Mouse (Mus musculus) cerebellum, adult 2 months (tissue): ENCODE measurements around the gene Prex1. TPM values are rescaled to one million over a fixed set of nuclear protein-coding genes. Genes with fewer than 3 reads are reported as not detected.
"Not testable (repeated sequence)": the region's sequence is repeated elsewhere in the genome, so short reads cannot be mapped to it uniquely, and the experiment has no call there.

Experiments used
- DNase-seq, 2 experiments: peaks; one replicate each; pipeline ENCODE4 v3.0.0; 2021
- H3K27ac ChIP-seq: fragments of 200-500 bp; 2 replicates; pipeline ENCODE4 v1.5.1; 2012; ENCODE audit warnings: low read length, control low read depth, inconsistent platforms; ENCODE audit not compliant: insufficient read depth
- H3K27me3 ChIP-seq: fragments of 200-500 bp; 2 replicates; pipeline ENCODE4 v1.6.1; 2012; ENCODE audit warnings: inconsistent platforms, mild to moderate bottlenecking, low read length, moderate library complexity; ENCODE audit not compliant: control insufficient read depth, insufficient read depth
- H3K4me1 ChIP-seq: fragments of 200-500 bp; 2 replicates; pipeline ENCODE4 v1.6.1; 2011; ENCODE audit warnings: low read length; ENCODE audit not compliant: control insufficient read depth, insufficient read depth
- H3K4me3 ChIP-seq: fragments of 200-500 bp; replicated peaks from 2 replicates; pipeline ENCODE3; 2011; ENCODE audit warnings: mild to moderate bottlenecking, low read depth, low read length, control low read depth; ENCODE audit not compliant: insufficient read depth
- CTCF ChIP-seq: fragments of 200-500 bp; IDR thresholded peaks from 2 replicates; pipeline ENCODE4 v1.5.1; 2011; ENCODE audit warnings: low read depth, mild to moderate bottlenecking, control low read depth, low read length, moderate library complexity, borderline replicate concordance; ENCODE audit not compliant: insufficient read depth
- POLR2A ChIP-seq: fragments of 200-500 bp; IDR thresholded peaks from 2 replicates; pipeline ENCODE4 v1.6.1; 2011; ENCODE audit warnings: low read length, control low read depth, borderline replicate concordance; ENCODE audit not compliant: insufficient read depth
- WGBS: fragments of 180-500 bp; shearing (Covaris S2); methylation state at CpG from one replicate; pipeline ENCODE4 v1.1.7; 2018; 5-methylcytosine and 5-hydroxymethylcytosine counted together
- polyA plus RNA-seq: library from polyadenylated mRNA; depleted of rRNA; stranded (reverse); fragments of >200 nt; gene quantifications from 2 replicates; pipeline ENCODE4 v1.2.3, GENCODE M21; 2012; rRNA removed

Gene Prex1
- polyA plus RNA-seq, 1 experiment: 70.1 TPM

DNA sequence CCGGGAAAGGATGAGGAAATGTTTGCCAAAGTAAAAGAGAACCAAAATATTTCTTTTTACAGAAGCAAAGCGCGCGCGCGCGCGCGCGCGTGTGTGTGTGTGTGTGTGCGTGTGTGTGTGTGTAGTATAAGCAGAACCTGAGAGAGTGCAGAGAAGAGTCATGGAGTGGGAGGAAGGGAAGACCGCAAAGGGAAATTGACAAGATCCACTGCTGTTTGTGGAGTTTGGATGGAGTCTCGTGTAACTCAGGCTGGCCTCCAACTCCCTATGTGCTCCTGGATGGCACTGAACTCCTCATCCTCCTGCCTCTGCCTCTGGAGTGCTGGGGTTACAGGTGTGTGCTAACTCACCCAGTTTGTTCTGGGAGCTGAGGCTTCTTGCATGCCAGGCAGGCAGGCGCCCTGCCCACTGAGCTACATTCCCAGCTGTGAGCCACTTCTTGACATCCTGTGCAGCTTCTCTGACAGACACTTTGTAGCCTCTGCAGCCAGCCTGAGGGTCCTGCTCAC is 191.0 kb downstream of the Prex1 start:
- Histone ChIP-seq H3K4me3 (no peak overlapping the region), H3K4me1 (peaks cover 8% of the 10 kb centered on the region), H3K27me3 (no peaks in the 10 kb centered on the region), H3K27ac (no peak overlapping the region)
- no peak for DNase-seq
- 89% methylated on average over 15 of the region's 15 CpGs for WGBS
- TF ChIP-seq POLR2A: no peak
- no peak for TF ChIP-seq CTCF

DNA sequence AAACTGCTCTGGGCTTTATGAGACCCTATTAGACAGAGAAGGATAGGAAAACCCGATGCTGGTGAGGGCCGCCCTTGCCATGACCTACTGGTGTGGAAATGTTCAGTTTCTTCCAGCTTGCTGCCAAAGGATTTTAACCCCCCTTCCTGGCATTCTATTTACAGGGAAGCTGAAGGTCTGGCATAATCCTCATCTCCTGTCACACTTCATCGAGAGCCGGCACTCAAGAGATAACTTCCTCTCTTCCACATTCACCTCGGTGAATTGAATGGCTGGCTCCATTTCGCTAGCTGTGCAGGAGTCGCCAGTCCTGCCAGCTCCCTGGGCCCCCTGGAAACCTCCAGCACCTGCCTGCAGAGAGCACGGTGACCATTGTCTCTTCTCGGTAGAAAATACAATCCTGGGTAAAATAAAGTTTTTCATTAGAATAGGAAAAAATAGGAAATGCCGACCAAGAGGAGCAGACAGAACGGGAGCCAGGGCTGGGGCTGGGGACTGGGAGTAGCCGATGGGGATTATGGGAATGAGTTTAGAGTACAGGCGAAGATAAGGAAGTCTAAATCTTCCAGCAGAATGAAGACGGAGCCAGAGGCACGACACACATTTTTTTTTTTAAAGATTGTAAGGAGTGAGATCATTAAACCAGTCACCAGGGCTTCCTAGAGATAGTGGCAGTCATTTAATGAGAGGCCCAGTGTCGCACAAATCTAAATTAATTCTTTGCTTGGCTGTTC is 191.6 kb downstream of the Prex1 start:
- 28% methylated on average over 16 of the region's 16 CpGs for WGBS
- Histone ChIP-seq H3K4me1 (peaks cover 8% of the 10 kb centered on the region), H3K4me3 (no peak overlapping the region), H3K27ac (no peak overlapping the region), H3K27me3 (no peaks in the 10 kb centered on the region)
- DNase-seq: no peak
- TF ChIP-seq POLR2A (no peak), CTCF (no peak)

DNA sequence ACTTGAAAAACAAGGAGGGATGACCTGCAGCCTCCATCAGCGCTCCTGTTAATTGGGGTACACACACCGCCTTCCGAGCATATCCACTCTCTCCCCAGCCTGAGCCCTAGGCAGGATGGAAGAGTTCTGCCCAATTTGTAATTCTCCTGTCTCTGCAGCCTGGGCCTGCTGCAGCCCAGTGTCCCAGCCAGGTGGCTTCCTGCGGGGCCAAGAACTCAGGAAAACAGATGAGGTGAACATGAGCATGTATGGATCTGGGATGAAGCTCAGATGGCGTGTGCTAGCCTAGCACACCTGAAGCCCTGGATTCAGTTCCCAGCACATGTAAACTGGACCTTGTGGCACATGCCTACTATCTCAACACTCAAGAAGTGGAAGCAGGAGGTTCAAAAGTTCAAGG is 192.2 kb downstream of the Prex1 start:
- Histone ChIP-seq H3K27me3 (no peaks in the 10 kb centered on the region), H3K27ac (no peak overlapping the region), H3K4me3 (no peak overlapping the region), H3K4me1 (peaks cover 8% of the 10 kb centered on the region)
- TF ChIP-seq POLR2A: no peak
- TF ChIP-seq CTCF: no peak
- 96% methylated on average over 5 of the region's 5 CpGs for WGBS
- no peak for DNase-seq

DNA sequence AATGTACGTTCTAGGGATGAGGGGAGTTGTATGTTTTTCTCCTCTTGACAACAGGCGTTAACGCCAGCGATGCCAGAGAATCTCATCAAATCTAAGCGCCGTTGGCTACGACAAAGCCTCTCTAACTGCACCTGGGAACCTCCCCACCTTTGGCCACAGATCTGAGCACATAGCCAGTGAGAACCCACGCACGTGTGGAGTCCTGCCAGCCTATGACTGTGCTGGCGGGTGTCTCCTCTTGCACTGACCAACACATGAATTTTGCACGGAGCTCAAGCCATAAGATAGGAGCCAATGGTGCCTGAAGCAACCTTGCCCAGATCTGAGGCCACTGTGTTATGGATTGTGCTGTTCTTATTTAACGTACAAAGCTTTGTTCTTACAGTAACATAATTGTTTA is 193.1 kb downstream of the Prex1 start:
- Histone ChIP-seq H3K27ac (no peak overlapping the region), H3K4me1 (no peaks in the 10 kb centered on the region; the same call in 1 of the 2 replicates), H3K4me3 (no peak overlapping the region), H3K27me3 (no peaks in the 10 kb centered on the region)
- WGBS: 58% methylated on average over 12 of the region's 12 CpGs
- TF ChIP-seq CTCF (no peak), POLR2A (no peak)
- no peak for DNase-seq

DNA sequence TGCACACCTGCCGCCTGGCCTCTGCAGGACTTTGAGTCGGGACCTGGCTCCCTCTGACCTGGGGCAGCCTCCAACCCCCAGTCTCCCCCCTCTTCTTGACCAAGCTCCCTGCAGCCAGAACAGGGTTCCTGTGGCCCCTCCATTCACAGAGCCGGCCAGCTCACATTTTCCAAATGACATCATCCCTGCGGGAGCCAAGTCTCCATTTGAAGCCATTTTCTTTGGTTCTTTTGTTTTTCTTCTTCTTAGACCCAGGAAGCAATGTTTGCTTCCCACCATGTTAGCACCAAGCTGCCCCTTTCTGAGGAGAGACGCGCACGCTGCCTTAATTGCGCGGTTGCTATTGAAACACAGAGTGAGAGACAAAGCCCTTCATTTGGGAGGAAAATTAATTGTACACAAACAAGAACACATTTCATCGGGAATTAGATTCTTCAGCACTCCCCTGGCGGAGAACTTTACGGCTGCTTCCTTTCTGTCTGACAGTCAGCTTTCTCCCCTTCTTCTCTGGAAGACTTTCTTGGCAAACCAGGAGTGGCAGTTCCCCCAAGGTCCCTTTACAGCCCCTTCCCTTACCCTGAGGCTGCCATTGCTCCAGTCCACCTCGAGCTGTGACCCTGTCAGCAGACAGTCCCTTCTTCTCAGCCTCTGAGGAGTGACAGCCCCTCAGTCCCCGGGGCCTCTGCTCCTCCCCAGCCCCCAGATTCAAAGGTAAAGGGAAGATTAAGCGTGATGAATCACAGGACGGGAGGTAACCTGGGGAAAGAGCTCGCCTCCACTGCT is 196.0 kb downstream of the Prex1 start:
- 15% methylated on average over 15 of the region's 17 CpGs for WGBS
- H3K27me3 ChIP-seq, H3K27ac ChIP-seq, H3K4me1 ChIP-seq, H3K4me3 ChIP-seq: not testable (repeated sequence)
- DNase-seq: peak in 1 of 2 experiments; percentile 11

DNA sequence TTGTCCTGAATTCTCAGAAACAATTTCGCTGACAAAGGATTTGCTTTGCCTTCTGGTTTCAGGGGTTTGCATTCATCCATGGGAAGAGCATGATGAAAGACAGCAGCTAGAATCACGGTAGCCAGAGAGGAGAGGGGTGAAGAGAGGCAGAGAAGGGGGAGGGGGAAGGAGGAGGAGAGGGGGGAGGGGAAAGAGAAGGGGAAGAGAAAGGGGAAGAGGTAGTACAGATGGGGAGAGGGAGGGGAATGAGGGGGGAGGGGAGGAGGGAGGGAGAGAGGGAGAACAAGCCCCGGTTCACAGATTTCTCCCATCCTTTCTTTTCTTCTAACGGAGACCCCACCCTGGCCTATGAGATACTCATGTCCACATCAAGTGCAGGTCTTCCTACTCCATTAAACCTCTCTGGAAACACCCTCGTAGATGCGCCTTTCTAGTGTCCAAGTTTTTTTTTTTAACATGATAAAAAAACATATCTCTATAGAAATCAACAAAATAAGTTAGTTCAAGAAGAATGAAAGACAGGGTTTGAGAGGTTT is 196.7 kb downstream of the Prex1 start:
- 33% methylated on average over 6 of the region's 6 CpGs for WGBS
- no peak for TF ChIP-seq CTCF
- no peak for TF ChIP-seq POLR2A
- Histone ChIP-seq H3K4me1 (no peaks in the 10 kb centered on the region; the same call in 1 of the 2 replicates), H3K27ac (no peak overlapping the region), H3K27me3 (no peaks in the 10 kb centered on the region; the same call in 1 of the 2 replicates), H3K4me3 (no peak overlapping the region)
- DNase-seq: no peak

Other genes starting within 250 kb of the Prex1 start
- 6.8 and 7.7 TPM in 2 replicates for gene Trp53rkb, start 78.7 kb upstream of the Prex1 start, polyA plus RNA-seq
- gene Arfgef2, start 91.8 kb upstream of the Prex1 start, polyA plus RNA-seq: 27.9 and 29.1 TPM in 2 replicates
- 49.9 and 55.0 TPM in 2 replicates for gene Cse1l, start 192.2 kb upstream of the Prex1 start, polyA plus RNA-seq